Mouse (Mus musculus) lung, postnatal 25 days (tissue): ENCODE measurements around the gene Pde4d.
A peak's percentile ranks its signal among the peaks of the same experiment; 100 is the strongest.

Source experiments
- DNase-seq: peaks from one replicate; pipeline ENCODE4 v3.0.0; 2022; ENCODE audit warnings: low spot score

Gene Pde4d

GRCm38 (mm10) chr13:109406341-109406740 is 956.6 kb downstream of the Pde4d start:
- DNase-seq: no peak

- DNase-seq: no peak
Measured at GRCm38 (mm10) chr13:109407371-109407770, 957.6 kb downstream of the Pde4d start.

DNA sequence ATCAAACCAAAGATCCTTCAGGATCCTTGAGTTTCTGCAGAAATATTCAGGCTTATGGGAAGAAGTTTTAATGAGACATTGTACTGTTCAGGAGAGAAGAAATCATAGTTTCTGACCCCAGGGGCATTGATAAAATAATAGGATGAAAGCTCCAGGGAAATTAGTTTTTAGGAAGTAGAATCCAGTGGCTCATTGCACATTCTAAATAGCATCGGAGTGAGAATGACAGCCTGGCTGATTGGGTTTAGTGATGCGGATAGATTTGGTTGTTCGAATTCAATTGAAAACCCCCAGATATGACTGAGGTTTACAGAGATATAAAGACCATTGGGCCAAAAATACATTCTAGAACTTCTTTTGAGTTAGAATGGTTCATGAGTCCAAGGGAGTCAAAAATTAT is 970.7 kb downstream of the Pde4d start:
- no peak for DNase-seq

- no peak for DNase-seq
Measured at GRCm38 (mm10) chr13:109424906-109425305, 975.2 kb downstream of the Pde4d start.

- no peak for DNase-seq
Measured at GRCm38 (mm10) chr13:109425548-109425947, 975.8 kb downstream of the Pde4d start.

- no peak for DNase-seq
Measured at GRCm38 (mm10) chr13:109426058-109426457, 976.3 kb downstream of the Pde4d start.

DNA sequence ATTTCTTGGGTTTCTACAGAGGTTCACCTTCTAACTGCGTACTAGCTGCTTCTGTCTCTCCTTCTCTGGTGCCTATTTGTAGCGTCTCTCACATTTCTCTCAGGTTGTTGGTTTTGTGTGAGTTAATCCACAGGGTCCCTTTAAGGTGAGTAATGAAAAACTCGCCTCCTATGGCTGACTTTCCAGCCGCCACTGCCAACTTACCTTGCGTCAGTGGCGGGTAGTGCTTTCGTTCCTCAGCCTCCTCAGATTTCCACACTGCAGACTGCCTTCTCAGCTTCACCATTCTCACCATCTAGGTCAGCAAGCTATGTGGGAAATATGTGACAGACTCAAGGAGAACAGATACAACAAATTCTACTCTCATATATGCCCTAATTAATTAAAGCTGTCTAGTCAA is 977.8 kb downstream of the Pde4d start:
- no peak for DNase-seq

DNA sequence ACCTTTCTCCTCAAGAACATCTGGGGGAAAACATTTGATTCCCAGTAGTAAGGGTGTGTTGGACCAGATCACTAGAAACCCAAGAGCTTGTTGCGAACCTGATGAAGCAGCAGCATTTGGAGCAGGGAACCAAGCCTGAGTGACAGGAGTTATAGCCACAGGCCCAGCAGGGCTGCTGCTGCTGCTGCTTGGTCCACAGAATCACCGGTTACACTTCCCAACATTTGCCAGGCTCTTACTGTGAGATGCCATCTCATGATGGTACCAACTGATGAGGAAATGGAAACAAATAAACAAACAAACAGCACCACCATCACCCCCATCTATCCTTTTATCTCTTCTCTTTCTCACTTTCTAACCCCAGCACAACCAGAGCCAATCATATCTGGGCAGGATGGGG is 979.8 kb downstream of the Pde4d start:
- DNase-seq: no peak

DNA sequence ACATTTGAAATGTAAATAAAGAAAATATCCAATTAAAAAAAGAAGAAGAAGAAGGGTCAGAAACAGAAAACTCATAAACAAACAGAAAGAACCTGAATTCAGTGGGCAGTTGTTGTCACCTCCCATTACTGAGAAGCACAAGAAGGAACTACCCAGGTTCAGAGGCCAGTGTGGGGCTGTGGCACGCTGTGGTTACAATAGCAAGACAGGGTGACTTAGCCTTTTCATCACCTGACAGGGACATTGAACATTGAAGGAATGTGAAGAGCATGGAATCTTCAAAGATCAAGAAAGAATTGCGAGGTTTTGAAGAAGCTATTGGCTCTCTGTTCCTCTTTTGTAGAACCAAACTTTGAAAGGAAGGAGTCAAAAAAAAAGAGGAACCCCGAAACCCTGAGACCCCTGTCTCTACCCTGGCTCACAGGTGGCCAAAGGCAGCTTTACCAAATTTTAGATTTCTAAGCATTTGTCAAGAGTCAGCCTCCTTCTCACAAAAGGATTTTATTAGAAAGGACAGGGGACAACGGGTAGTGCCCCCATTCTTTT is 987.6 kb downstream of the Pde4d start:
- DNase-seq: no peak

GRCm38 (mm10) chr13:109439436-109440161 is 989.9 kb downstream of the Pde4d start:
- no peak for DNase-seq

DNA sequence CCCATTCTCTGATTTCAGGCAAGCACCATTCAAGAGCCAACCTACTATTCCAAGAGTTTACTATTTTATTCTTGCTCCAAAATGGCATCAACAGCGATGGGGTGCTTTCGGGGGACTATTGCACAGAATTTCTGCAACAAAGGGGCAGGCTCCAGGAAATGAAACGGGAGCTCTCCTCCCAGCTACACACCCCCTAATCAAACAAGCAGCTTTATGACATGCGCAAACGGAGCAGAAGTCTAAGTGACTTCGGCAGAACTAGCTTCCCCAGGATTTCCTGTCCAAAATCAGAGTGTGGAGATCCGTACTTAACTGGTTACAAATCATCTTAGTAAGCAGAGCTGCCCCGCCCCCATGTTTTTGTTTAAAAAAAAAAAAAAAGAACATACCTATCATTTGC is 990.6 kb downstream of the Pde4d start:
- DNase-seq: peak; percentile 77

DNA sequence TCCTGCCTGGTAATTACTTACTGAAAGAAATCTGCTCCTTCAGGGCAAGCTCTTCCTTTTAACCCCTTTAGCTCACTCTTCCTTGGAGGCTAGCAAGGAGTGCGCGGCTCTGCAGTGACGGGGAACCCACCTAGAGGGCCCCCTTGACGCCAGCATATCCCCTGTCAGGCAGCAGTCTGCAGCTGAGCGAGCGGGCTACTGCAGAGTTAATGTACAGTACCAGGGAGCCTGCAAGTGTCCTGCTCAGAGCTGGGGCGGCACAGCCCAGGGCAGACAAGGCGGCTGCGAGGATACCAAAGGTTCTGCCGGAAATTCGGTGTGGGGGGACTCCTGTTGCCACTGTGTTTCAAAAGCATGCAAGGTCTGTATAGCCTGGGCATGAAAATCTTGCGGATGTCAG is 991.1 kb downstream of the Pde4d start:
- peak; percentile 79 for DNase-seq

DNA sequence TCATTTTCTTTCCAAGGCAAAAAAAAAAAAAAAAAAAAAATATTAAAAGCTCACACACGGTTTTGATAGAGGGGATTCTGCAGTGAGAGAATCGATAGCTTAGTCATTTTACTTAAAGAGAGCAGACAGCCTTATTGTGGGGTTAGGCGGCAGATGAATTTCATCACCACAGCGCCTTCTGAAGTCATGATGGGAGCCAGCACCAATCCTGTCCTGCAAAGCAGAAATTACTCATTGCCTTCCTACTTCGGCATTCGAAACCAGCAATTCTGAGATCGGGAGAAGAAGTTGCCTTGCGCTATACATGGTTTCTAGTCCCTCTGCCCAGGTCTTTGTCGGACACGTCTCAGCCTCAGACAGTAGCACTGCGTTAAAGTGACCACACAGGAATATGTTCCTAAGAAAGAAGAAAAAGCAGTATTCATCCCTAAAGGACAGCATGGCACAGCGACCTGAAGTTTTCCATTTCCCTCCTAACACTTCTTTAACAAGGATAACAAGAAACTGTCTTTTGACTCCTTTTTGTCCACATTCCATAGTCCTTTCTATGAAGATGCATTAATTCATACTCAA is 991.7 kb downstream of the Pde4d start:
- peak; percentile 19 for DNase-seq

DNA sequence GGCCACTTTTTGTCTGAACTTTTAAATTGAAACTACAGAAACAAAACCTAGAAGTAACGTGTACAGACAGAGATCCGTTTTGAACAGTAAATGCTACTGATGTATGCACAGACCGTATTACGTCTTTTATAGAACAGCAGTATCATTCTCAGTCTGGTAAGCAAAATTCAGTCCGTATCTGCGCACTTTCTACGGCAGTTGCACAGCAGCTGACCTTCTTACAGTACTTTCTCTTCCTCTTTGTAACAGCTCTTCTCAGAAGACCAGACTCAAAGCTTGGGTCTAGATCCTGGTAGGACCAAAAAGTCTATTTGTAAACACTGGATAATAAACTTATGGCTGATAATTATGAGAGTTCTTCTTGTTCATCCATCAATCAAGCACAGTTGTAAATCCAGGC is 996.4 kb downstream of the Pde4d start:
- peak; percentile 10 for DNase-seq

DNA sequence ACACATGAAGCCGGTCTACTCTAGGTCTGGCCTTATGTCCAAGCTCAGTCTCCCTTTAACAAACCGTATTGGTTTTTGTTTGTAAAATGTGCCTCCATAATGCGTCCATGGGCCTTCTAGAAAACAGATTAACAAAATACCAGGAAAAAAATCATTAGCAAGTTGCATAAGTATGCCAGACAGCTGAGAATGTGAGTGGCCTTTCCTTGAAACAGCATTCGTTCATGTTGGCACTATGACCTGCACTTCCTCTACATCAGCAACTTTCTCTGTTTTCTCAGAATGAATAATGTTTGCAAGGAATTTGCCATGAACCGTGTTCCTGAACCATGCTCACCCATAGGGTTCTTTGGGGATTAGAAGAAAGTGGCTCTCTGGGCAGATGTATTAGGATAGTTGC is 998.4 kb downstream of the Pde4d start:
- DNase-seq: no peak

DNA sequence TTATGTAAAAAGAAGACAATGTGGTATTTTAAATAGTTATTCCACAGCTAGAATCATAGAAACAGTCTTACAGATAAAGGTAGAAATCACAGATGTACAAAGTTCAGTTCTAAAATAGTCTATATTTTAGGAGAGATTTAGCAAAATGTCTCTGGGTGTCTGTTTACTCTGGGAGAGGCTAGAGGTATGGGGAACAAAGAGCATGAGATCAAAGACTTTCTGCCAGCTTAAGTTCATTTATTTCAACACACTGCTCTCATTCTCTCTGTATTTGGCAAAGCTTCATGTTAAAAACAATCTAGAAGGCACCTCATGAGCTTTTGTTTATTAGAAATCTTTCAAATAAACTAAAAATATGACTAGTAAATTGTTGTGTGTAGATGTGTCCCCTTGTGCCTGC is 1024.6 kb downstream of the Pde4d start:
- DNase-seq: no peak

GRCm38 (mm10) chr13:109481446-109481845 is 1031.7 kb downstream of the Pde4d start:
- DNase-seq: peak; percentile 92

- DNase-seq: no peak
Measured at GRCm38 (mm10) chr13:109486166-109486565, 1036.4 kb downstream of the Pde4d start.

- peak; percentile 23 for DNase-seq
Measured at GRCm38 (mm10) chr13:109487378-109487777, 1037.6 kb downstream of the Pde4d start.

- no peak for DNase-seq
Measured at GRCm38 (mm10) chr13:109490853-109491252, 1041.1 kb downstream of the Pde4d start.

GRCm38 (mm10) chr13:109491829-109492228 is 1042.1 kb downstream of the Pde4d start:
- DNase-seq: no peak

DNA sequence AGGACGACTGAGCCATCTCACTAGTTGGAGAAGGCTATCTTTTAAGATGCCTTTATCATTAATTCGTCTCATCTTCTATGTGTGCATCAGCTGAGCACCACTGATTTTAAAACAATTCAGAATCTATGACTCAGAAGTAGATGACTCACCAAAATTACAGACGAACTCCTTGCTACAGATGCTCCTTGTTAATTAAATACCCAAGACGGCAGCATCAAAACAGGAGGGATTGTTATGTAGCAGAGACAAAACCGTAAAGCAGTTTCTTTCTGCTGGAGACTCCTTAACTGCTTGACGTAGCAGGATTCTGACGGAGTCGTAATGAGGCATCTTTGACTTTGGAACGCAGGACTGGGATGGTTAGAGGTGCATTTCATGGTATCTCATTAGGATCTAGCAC is 1050.6 kb downstream of the Pde4d start:
- DNase-seq: no peak

DNA sequence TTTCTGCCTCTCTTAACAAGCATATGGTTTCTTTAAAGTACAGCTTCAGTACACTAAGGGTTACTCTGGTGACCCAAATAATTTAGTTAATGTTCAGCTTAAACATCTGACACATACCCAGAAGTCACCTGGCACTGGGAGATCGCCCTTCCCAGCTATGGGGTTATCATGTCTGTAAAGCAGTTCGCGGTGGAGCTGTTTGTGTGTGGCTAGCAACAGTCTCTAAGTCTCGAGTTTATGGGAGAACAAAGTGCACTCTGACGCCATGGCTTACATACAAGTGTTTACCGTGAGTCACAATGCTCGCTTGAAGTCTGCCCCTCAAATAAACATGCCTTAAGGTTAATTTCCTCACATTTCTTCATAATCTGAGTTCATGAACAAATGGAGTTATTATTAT is 1053.0 kb downstream of the Pde4d start:
- DNase-seq: peak; percentile 68

DNA sequence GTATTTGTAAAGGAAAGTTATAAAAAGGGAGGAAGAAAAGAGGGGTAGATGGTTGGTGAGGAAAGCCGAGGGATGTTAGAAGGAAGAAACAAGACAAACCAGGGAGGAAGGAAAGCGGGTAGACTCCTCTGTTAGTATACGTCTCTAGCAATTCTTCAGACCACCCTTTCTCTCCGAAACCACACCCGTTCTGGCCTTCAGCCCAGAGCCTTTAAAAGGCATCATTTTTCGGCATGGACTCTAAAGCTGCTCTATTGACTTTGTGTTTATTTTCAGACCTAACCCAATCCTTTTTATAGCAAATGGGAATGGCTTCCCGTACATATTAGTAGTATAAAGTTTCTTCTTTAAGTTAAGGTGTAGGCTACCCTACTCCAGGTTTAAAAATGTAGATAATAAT is 1057.0 kb downstream of the Pde4d start:
- DNase-seq: no peak
